Mouse (Mus musculus) G1E (cell line): ENCODE data around the gene Opn1mw. TPM values are rescaled to one million over a fixed set of nuclear protein-coding genes. Genes with fewer than 3 reads are reported as not detected.
"Not testable (repeated sequence)": the region's sequence is repeated elsewhere in the genome, so short reads cannot be mapped to it uniquely, and the experiment has no call there.

Experiments used
- ATAC-seq: 2 replicates; pipeline ENCODE4 v1.8.0; 2016; ENCODE audit warnings: mild to moderate bottlenecking; ENCODE audit not compliant: insufficient number of reproducible peaks, poor library complexity, low FRiP score, severe bottlenecking; ENCODE audit errors: extremely low read depth
- DNase-seq: peaks from one replicate; pipeline ENCODE4 v3.0.0; 2012; ENCODE audit warnings: low spot score
- H3K27me3 ChIP-seq: 2 replicates; pipeline ENCODE4 v1.6.1; 2012; ENCODE audit warnings: mild to moderate bottlenecking, low read length, inconsistent platforms; ENCODE audit not compliant: insufficient read depth
- H3K36me3 ChIP-seq: replicated peaks from 2 replicates; pipeline ENCODE3; 2012; ENCODE audit warnings: mild to moderate bottlenecking, inconsistent platforms
- H3K4me1 ChIP-seq: 2 replicates; pipeline ENCODE4 v1.6.1; 2012; ENCODE audit warnings: low read depth, low read length, inconsistent platforms, mixed read lengths; ENCODE audit not compliant: insufficient read depth
- H3K4me3 ChIP-seq: 2 replicates; pipeline ENCODE4 v1.5.1; 2012; ENCODE audit warnings: low read depth, mild to moderate bottlenecking, inconsistent platforms, low read length, moderate library complexity, mixed read lengths
- H3K9me3 ChIP-seq: replicated peaks from 2 replicates; pipeline ENCODE4 v1.6.1; 2012; ENCODE audit warnings: inconsistent platforms
- CTCF ChIP-seq: IDR thresholded peaks from 2 replicates; pipeline ENCODE4 v1.5.1; 2012; ENCODE audit warnings: low read depth, low read length, inconsistent platforms, mixed read lengths
- GATA1 ChIP-seq: IDR thresholded peaks from 2 replicates; pipeline ENCODE4 v1.6.1; 2012; ENCODE audit warnings: borderline replicate concordance, low read length, inconsistent platforms, mixed read lengths
- GATA2 ChIP-seq: IDR thresholded peaks from 2 replicates; pipeline ENCODE4 v1.6.1; 2012; ENCODE audit warnings: low read depth, low read length, inconsistent platforms, borderline replicate concordance
- POLR2AphosphoS5 ChIP-seq: IDR thresholded peaks from 2 replicates; pipeline ENCODE4 v1.6.1; 2012; ENCODE audit warnings: low read depth, low read length, inconsistent platforms; ENCODE audit not compliant: insufficient replicate concordance
- TAL1 ChIP-seq: conservative IDR thresholded peaks from 2 replicates; pipeline ENCODE4 v1.6.1; 2012; ENCODE audit warnings: low read depth, low read length, inconsistent platforms, mixed read lengths
- polyA plus RNA-seq: library from polyadenylated mRNA; stranded (reverse); fragments of >175 nt; gene quantifications from 2 replicates; pipeline ENCODE4 v1.2.3, GENCODE M21; 2012
- total RNA-seq, 2 experiments: library from RNA; stranded (forward) in 1 of 2; stranded (reverse) in 1 of 2; fragments of 200-1000 nt in 1 of 2; fragments of >200 nt in 1 of 2; fragmentation: Nextera tagmentation in 1 of 2; gene quantifications; 2 replicates each; pipeline ENCODE4 v1.2.3; 2014 to 2017

Opn1mw gene
- total and polyA plus RNA-seq, 3 experiments, result not detected

GRCm38 (mm10) chrX:74105916-74106315, 21.3 kb upstream of the Opn1mw start:
- Histone ChIP-seq H3K4me3 (no peak overlapping the region), H3K9me3 (no peaks in the 10 kb centered on the region), H3K36me3 (no peaks in the 10 kb centered on the region), H3K27me3 (0 out of 2 replicates have a peak, but pooled peaks cover 3% of the 10 kb centered on the region), H3K4me1 (0 out of 2 replicates have a peak, but pooled peaks cover 3% of the 10 kb centered on the region)
- ATAC-seq (no peak), DNase-seq (no peak)
- TF ChIP-seq GATA1, result no peak
- TF ChIP-seq POLR2AphosphoS5, result no peak
- no peak for TF ChIP-seq CTCF

- Histone ChIP-seq H3K4me1 (0 out of 2 replicates have a peak, but pooled peaks cover 3% of the 10 kb centered on the region), H3K4me3 (no peak overlapping the region), H3K27me3 (no peaks in the 10 kb centered on the region), H3K36me3 (no peaks in the 10 kb centered on the region), H3K9me3 (no peaks in the 10 kb centered on the region)
- DNase-seq (no peak), ATAC-seq (no peak)
- TF ChIP-seq GATA2, result no peak
- no peak for TF ChIP-seq GATA1
- no peak for TF ChIP-seq CTCF
- no peak for TF ChIP-seq POLR2AphosphoS5
- no peak for TF ChIP-seq TAL1
Observed at GRCm38 (mm10) chrX:74108747-74109146, 18.5 kb upstream of the Opn1mw start.

GRCm38 (mm10) chrX:74114036-74114435, 13.2 kb upstream of the Opn1mw start:
- Histone ChIP-seq H3K27me3 (peaks cover 2% of the 10 kb centered on the region; the same call in 1 of the 2 replicates), H3K4me1 (no peaks in the 10 kb centered on the region; the same call in 1 of the 2 replicates), H3K36me3 (no peaks in the 10 kb centered on the region), H3K9me3 (no peaks in the 10 kb centered on the region), H3K4me3 (no peak overlapping the region)
- ATAC-seq, result no peak
- no peak for DNase-seq
- no peak for TF ChIP-seq CTCF
- no peak for TF ChIP-seq GATA1
- TF ChIP-seq POLR2AphosphoS5, result no peak
- TF ChIP-seq GATA2, result no peak
- TF ChIP-seq TAL1, result no peak

GRCm38 (mm10) chrX:74115511-74115910, 11.8 kb upstream of the Opn1mw start:
- H3K4me3 ChIP-seq, result peak overlapping the region; percentile 63
- H3K4me1 ChIP-seq, result no peaks in the 10 kb centered on the region; the same call in 1 of the 2 replicates
- ATAC-seq, result peak; percentile 34; the same call in 1 of the 2 replicates
- no peaks in the 10 kb centered on the region for H3K36me3 ChIP-seq
- H3K9me3 ChIP-seq, result no peaks in the 10 kb centered on the region
- peak; percentile 8 for DNase-seq
- H3K27me3 ChIP-seq, result peaks cover 2% of the 10 kb centered on the region; the same call in 1 of the 2 replicates
- TF ChIP-seq GATA1 (no peak), POLR2AphosphoS5 (no peak), GATA2 (no peak), CTCF (no peak), TAL1 (no peak)

GRCm38 (mm10) chrX:74124975-74125374, 2.3 kb upstream of the Opn1mw start:
- no peaks in the 10 kb centered on the region for H3K9me3 ChIP-seq

GRCm38 (mm10) chrX:74135263-74135662, 8.0 kb downstream of the Opn1mw start, which contains the start of gene Mecp2:
TSS of gene Mecp2 (minus strand) at chrX:74135363.
- not testable (repeated sequence) for ATAC-seq, H3K4me3 ChIP-seq, DNase-seq, H3K4me1 ChIP-seq, H3K9me3 ChIP-seq, H3K36me3 ChIP-seq
- H3K27me3 ChIP-seq, result peaks cover 18% of the 10 kb centered on the region; the same call in 1 of the 2 replicates

More at GRCm38 (mm10) chrX:74124975-74125374, 2.3 kb upstream of the Opn1mw start:
- H3K4me3 ChIP-seq, result no peak overlapping the region
- H3K27me3 ChIP-seq, result peaks cover 9% of the 10 kb centered on the region; the same call in 1 of the 2 replicates
- no peak for ATAC-seq
- DNase-seq, result no peak
- no peak for TF ChIP-seq TAL1
- TF ChIP-seq POLR2AphosphoS5, result no peak
- no peak for TF ChIP-seq GATA1
- TF ChIP-seq GATA2, result no peak
- 0 out of 2 replicates have a peak, but pooled peaks have one; percentile 20 for TF ChIP-seq CTCF
- no peaks in the 10 kb centered on the region for H3K4me1 ChIP-seq
- no peaks in the 10 kb centered on the region for H3K36me3 ChIP-seq

GRCm38 (mm10) chrX:74167738-74168137, 40.5 kb downstream of the Opn1mw start, which contains the start of gene Tex28:
TSS of gene Tex28 (minus strand) at chrX:74167838.
- H3K4me3 ChIP-seq, result no peak within 1 kb of the TSS
- ATAC-seq (no peak), DNase-seq (no peak)
- H3K9me3 ChIP-seq, result no peaks in the 10 kb centered on the region
- no peak for TF ChIP-seq POLR2AphosphoS5
- no peak for TF ChIP-seq GATA2
- TF ChIP-seq TAL1, result no peak
- TF ChIP-seq GATA1, result no peak
- no peak for TF ChIP-seq CTCF
- H3K4me1 ChIP-seq, result no peaks in the 10 kb centered on the region
- no peaks in the 10 kb centered on the region for H3K36me3 ChIP-seq
- peaks cover 4% of the 10 kb centered on the region; the same call in 1 of the 2 replicates for H3K27me3 ChIP-seq
